Mouse (Mus musculus) right cerebral cortex, postnatal 4 days (tissue): ENCODE measurements at regions not wholly inside any gene's neighbourhood (a gene's known extent, or its start where the extent isn't known, plus 50 kb on each side); places are given as distances from the start of the nearest gene placed in this dataset.

ENCODE experiments used
- DNase-seq: peaks from one replicate; pipeline ENCODE4 v3.0.0-alpha.2; 2022

- peak; percentile 12 for DNase-seq
These were observed 1302.8 kb upstream of the Tyrp1 start for GRCm38 (mm10) chr4:79530968-79531620.

- DNase-seq: no peak
These were observed 1302.2 kb upstream of the Tyrp1 start for GRCm38 (mm10) chr4:79531769-79532168.

GRCm38 (mm10) chr4:79532420-79533066 lies 1301.4 kb upstream of the Tyrp1 start:
- peak; percentile 61 for DNase-seq

- no peak for DNase-seq
These were observed 1288.5 kb upstream of the Tyrp1 start for GRCm38 (mm10) chr4:79545461-79545860.
